Mouse (Mus musculus) embryonic fibroblast, embryonic 13.5 days (primary cell): ENCODE measurements around the gene Cntnap2.

Experiments used
- CTCF ChIP-seq: IDR thresholded peaks from 2 replicates; pipeline ENCODE4 v1.5.1; 2011; ENCODE audit warnings: mild to moderate bottlenecking, control low read depth, low read length, moderate library complexity, borderline replicate concordance; ENCODE audit not compliant: insufficient read depth
- POLR2A ChIP-seq: IDR thresholded peaks from 2 replicates; pipeline ENCODE4 v1.6.1; 2011; ENCODE audit warnings: low read depth, mild to moderate bottlenecking, control low read depth, low read length, moderate library complexity

DNA sequence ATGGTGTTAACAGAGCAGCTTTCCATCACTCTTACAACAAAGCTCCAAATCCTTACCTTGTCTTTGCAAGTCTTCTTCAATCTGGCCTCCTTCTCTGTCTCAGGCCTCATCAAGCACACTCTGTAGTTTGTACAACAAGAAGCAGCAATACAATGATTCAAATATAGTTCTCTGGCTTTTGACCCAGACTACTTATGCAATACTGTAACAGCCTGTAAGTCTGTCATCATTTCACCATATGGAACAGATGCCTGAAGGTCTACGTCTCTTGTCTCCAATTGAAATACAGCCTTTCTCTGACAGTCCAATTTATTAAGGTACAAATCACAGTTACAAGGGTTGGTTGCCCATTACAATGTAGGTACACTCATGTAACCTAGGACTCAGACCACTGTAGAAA is 1453.7 kb downstream of the Cntnap2 start:
- no peak for TF ChIP-seq CTCF
- TF ChIP-seq POLR2A: no peak
